Mouse (Mus musculus): ENCODE measurements around the gene Gm20388. TPM values are rescaled to one million over a fixed set of nuclear protein-coding genes. Genes with fewer than 3 reads are reported as not detected.

The Gm20388 gene
- total RNA-seq, 1 experiment from 2014 or later, result 3.6 TPM

- DNase-seq, result peak; percentile 54
These were observed 2864.9 kb downstream of the Gm20388 start, which contains the start of gene Acsf3 for GRCm38 (mm10) chr8:122775285-122776155. TSS of gene Acsf3 (plus strand) at chr8:122775486.

GRCm38 (mm10) chr8:122777701-122778100 lies 2867.1 kb downstream of the Gm20388 start:
- DNase-seq, result no peak

GRCm38 (mm10) chr8:122778703-122779239 lies 2868.1 kb downstream of the Gm20388 start:
- DNase-seq, result no peak

- DNase-seq, result no peak
These were observed 2868.6 kb downstream of the Gm20388 start for GRCm38 (mm10) chr8:122779255-122779654.

GRCm38 (mm10) chr8:122784756-122785155 lies 2874.1 kb downstream of the Gm20388 start:
- no peak for DNase-seq

- DNase-seq, result no peak
These were observed 2879.2 kb downstream of the Gm20388 start for GRCm38 (mm10) chr8:122789796-122790195.

GRCm38 (mm10) chr8:122793375-122794174 lies 2882.9 kb downstream of the Gm20388 start:
- no peak for DNase-seq

- DNase-seq, result no peak
These were observed 2883.5 kb downstream of the Gm20388 start for GRCm38 (mm10) chr8:122794175-122794454.

- DNase-seq, result no peak
These were observed 2893.5 kb downstream of the Gm20388 start for GRCm38 (mm10) chr8:122803906-122804761.

- DNase-seq, result peak; percentile 63
These were observed 2894.7 kb downstream of the Gm20388 start for GRCm38 (mm10) chr8:122805349-122805748.

GRCm38 (mm10) chr8:122806956-122807538 lies 2896.4 kb downstream of the Gm20388 start:
- no peak for DNase-seq

GRCm38 (mm10) chr8:122807907-122808306 lies 2897.3 kb downstream of the Gm20388 start:
- peak; percentile 51 for DNase-seq

GRCm38 (mm10) chr8:122810376-122810775 lies 2899.7 kb downstream of the Gm20388 start:
- DNase-seq, result peak; percentile 39

GRCm38 (mm10) chr8:122811870-122812494 lies 2901.3 kb downstream of the Gm20388 start:
- no peak for DNase-seq

- DNase-seq, result no peak
These were observed 2902.1 kb downstream of the Gm20388 start for GRCm38 (mm10) chr8:122812610-122813250.

- no peak for DNase-seq
These were observed 2904.0 kb downstream of the Gm20388 start for GRCm38 (mm10) chr8:122814608-122815007.

GRCm38 (mm10) chr8:122816965-122817364 lies 2906.3 kb downstream of the Gm20388 start:
- no peak for DNase-seq

- no peak for DNase-seq
These were observed 2907.3 kb downstream of the Gm20388 start for GRCm38 (mm10) chr8:122817724-122818496.

- DNase-seq, result no peak
These were observed 2909.1 kb downstream of the Gm20388 start for GRCm38 (mm10) chr8:122819776-122820175.

- DNase-seq, result no peak
These were observed 2913.9 kb downstream of the Gm20388 start for GRCm38 (mm10) chr8:122824571-122824970.
